Mouse (Mus musculus): ENCODE results near the gene 1700008O03Rik. TPM values are rescaled to one million over a fixed set of nuclear protein-coding genes. Genes with fewer than 3 reads are reported as not detected.
A peak's percentile ranks its signal among the peaks of the same experiment; 100 is the strongest.

Gene 1700008O03Rik
- polyA plus RNA-seq, 1 experiment: 131 TPM

GRCm38 (mm10) chr7:44312484-44312883 lies 73.1 kb downstream of the 1700008O03Rik start:
- Histone ChIP-seq H3K36me3 (ENCODE audit: control insufficient read depth, insufficient read depth, low read length) (no peaks in the 10 kb centered on the region), H3K4me3 (ENCODE audit: control insufficient read depth, low read depth, low read length) (no peak overlapping the region), H3K27ac (ENCODE audit: control insufficient read depth, insufficient read depth, low read depth, low read length) (no peak overlapping the region), H3K27me3 (ENCODE audit: control insufficient read depth, insufficient read depth, low read length) (no peaks in the 10 kb centered on the region; the same call in none of the 2 replicates), H3K4me1 (ENCODE audit: control insufficient read depth, insufficient read depth, low read length) (peaks cover 18% of the 10 kb centered on the region)
- TF ChIP-seq CTCF (IDR thresholded peaks at IDR 0.05; ENCODE audit: control insufficient read depth, insufficient read depth, insufficient replicate concordance, low read depth, low read length): no peak
- TF ChIP-seq POLR2A (IDR thresholded peaks at IDR 0.05; ENCODE audit: control insufficient read depth, low read depth, low read length): no peak

DNA sequence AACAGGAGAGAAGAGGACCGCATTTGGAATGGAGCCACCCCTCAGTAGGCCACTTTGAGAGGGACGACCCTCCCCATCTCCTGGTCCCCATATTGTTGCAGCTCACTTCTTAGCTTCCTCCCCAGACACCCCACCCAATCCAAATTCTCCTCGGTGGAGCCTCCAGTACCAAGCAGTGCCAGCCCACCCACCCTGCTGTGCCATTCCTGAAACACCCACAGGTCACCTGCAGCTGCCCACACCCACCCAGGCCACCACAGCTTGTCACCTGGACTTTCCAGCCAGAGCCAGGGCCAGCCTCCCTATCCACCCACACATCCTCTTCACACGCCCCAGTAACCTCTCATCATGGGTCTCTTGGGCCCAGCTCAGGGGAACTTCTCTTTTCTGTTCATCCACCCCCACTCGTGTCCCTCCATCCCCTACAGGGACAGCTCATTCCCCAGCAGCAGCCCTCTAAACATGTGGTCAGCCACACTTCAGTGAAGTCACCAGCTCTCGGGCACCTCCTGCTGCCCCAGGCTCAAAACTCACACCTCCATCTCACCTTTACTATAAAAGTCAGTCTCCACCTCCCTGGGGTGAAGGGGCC lies 73.8 kb downstream of the 1700008O03Rik start:
- Histone ChIP-seq H3K27me3 (ENCODE audit: control insufficient read depth, insufficient read depth, low read length) (no peaks in the 10 kb centered on the region; the same call in none of the 2 replicates), H3K4me1 (ENCODE audit: control insufficient read depth, insufficient read depth, low read length) (peaks cover 18% of the 10 kb centered on the region), H3K4me3 (ENCODE audit: control insufficient read depth, low read depth, low read length) (no peak overlapping the region), H3K36me3 (ENCODE audit: control insufficient read depth, insufficient read depth, low read length) (no peaks in the 10 kb centered on the region), H3K27ac (ENCODE audit: control insufficient read depth, insufficient read depth, low read depth, low read length) (no peak overlapping the region)
- TF ChIP-seq POLR2A (IDR thresholded peaks at IDR 0.05; ENCODE audit: control insufficient read depth, low read depth, low read length) (no peak), CTCF (IDR thresholded peaks at IDR 0.05; ENCODE audit: control insufficient read depth, insufficient read depth, insufficient replicate concordance, low read depth, low read length) (no peak)

- Histone ChIP-seq H3K4me1 (ENCODE audit: control insufficient read depth, insufficient read depth, low read length) (peaks cover 22% of the 10 kb centered on the region), H3K27ac (ENCODE audit: control insufficient read depth, insufficient read depth, low read depth, low read length) (no peak overlapping the region), H3K4me3 (ENCODE audit: control insufficient read depth, low read depth, low read length) (peak overlapping the region; percentile 64), H3K36me3 (ENCODE audit: control insufficient read depth, insufficient read depth, low read length) (no peaks in the 10 kb centered on the region), H3K27me3 (ENCODE audit: control insufficient read depth, insufficient read depth, low read length) (no peaks in the 10 kb centered on the region; the same call in none of the 2 replicates)
- TF ChIP-seq CTCF (IDR thresholded peaks at IDR 0.05; ENCODE audit: control insufficient read depth, insufficient read depth, insufficient replicate concordance, low read depth, low read length) (no peak), POLR2A (IDR thresholded peaks at IDR 0.05; ENCODE audit: control insufficient read depth, low read depth, low read length) (no peak)
Observed at GRCm38 (mm10) chr7:44310878-44311712, 74.5 kb downstream of the 1700008O03Rik start.

GRCm38 (mm10) chr7:44310285-44310877 lies 75.2 kb downstream of the 1700008O03Rik start:
- TF ChIP-seq CTCF (IDR thresholded peaks at IDR 0.05; ENCODE audit: control insufficient read depth, insufficient read depth, insufficient replicate concordance, low read depth, low read length) (no peak), POLR2A (IDR thresholded peaks at IDR 0.05; ENCODE audit: control insufficient read depth, low read depth, low read length) (no peak)

More at GRCm38 (mm10) chr7:44310285-44310877, 75.2 kb downstream of the 1700008O03Rik start:
- Histone ChIP-seq H3K27ac (ENCODE audit: control insufficient read depth, insufficient read depth, low read depth, low read length) (no peak overlapping the region), H3K36me3 (ENCODE audit: control insufficient read depth, insufficient read depth, low read length) (no peaks in the 10 kb centered on the region), H3K27me3 (ENCODE audit: control insufficient read depth, insufficient read depth, low read length) (no peaks in the 10 kb centered on the region; the same call in none of the 2 replicates), H3K4me1 (ENCODE audit: control insufficient read depth, insufficient read depth, low read length) (peaks cover 29% of the 10 kb centered on the region), H3K4me3 (ENCODE audit: control insufficient read depth, low read depth, low read length) (peak overlapping the region; percentile 64)

Other genes starting within 250 kb of the 1700008O03Rik start
- 0.89 and 1.9 TPM in 2 replicates for gene Klk1b16, start 249.1 kb downstream of the 1700008O03Rik start, polyA plus RNA-seq (2012; rRNA removed)
- gene Klk1b24, start 197.6 kb downstream of the 1700008O03Rik start, polyA plus RNA-seq (2012; rRNA removed): 74.1 and 87.1 TPM in 2 replicates
- 5.2 and 7.8 TPM in 2 replicates for gene Klk1b3, start 187.6 kb downstream of the 1700008O03Rik start, polyA plus RNA-seq (2012; rRNA removed)
- 1.7 and 2.3 TPM in 2 replicates for gene Klk1b4, start 178.4 kb downstream of the 1700008O03Rik start, polyA plus RNA-seq (2012; rRNA removed)
- 3.4 and 4.0 TPM in 2 replicates for gene Klk1b5, start 169.9 kb downstream of the 1700008O03Rik start, polyA plus RNA-seq (2012; rRNA removed)
- gene Klk1, start 160.5 kb downstream of the 1700008O03Rik start, polyA plus RNA-seq (2012; rRNA removed): 12.6 and 17.1 TPM in 2 replicates
- 89.1 and 101 TPM in 2 replicates for gene Gm36864, start 149.6 kb downstream of the 1700008O03Rik start, polyA plus RNA-seq (2012; rRNA removed)
- 1,462 and 1,528 TPM in 2 replicates for gene 1700028J19Rik, start 139.1 kb downstream of the 1700008O03Rik start, polyA plus RNA-seq (2012; rRNA removed)
- 53.2 and 55.4 TPM in 2 replicates for gene 2410002F23Rik, start 139.1 kb downstream of the 1700008O03Rik start, polyA plus RNA-seq (2012; rRNA removed)
- gene Acp4, start 128.4 kb downstream of the 1700008O03Rik start, polyA plus RNA-seq (2012; rRNA removed): 29.1 and 29.8 TPM in 2 replicates
- gene Gm15517, start 124.4 kb downstream of the 1700008O03Rik start, polyA plus RNA-seq (2012; rRNA removed): 3,148 and 3,520 TPM in 2 replicates
- 1.7 and 3.1 TPM in 2 replicates for gene Clec11a, start 78.9 kb downstream of the 1700008O03Rik start, polyA plus RNA-seq (2012; rRNA removed)
- gene Shank1, start 75.6 kb downstream of the 1700008O03Rik start, polyA plus RNA-seq (2012; rRNA removed): 4.0 and 5.5 TPM in 2 replicates
- 2.0 TPM in 2 replicates for gene Syt3, start 1.7 kb downstream of the 1700008O03Rik start, polyA plus RNA-seq (2012; rRNA removed)
- gene Lrrc4b, start 43.2 kb upstream of the 1700008O03Rik start, polyA plus RNA-seq (2012; rRNA removed): 0.46 and 0.55 TPM in 2 replicates
- gene Aspdh, start 79.6 kb upstream of the 1700008O03Rik start, polyA plus RNA-seq (2012; rRNA removed): 1.00 and 1.2 TPM in 2 replicates
- 118 and 120 TPM in 2 replicates for gene Josd2, start 82.2 kb upstream of the 1700008O03Rik start, polyA plus RNA-seq (2012; rRNA removed)
- 122 and 127 TPM in 2 replicates for gene Emc10, start 110.7 kb upstream of the 1700008O03Rik start, polyA plus RNA-seq (2012; rRNA removed)
- 1,517 and 1,849 TPM in 2 replicates for gene Fam71e1, start 110.8 kb upstream of the 1700008O03Rik start, polyA plus RNA-seq (2012; rRNA removed)
- 0.04 TPM in 1 of 2 replicates, not detected in the other for gene Mybpc2, start 138.8 kb upstream of the 1700008O03Rik start, polyA plus RNA-seq (2012; rRNA removed)
- 0.15 and 0.16 TPM in 2 replicates for gene Spib, start 146.3 kb upstream of the 1700008O03Rik start, polyA plus RNA-seq (2012; rRNA removed)
- 18.1 and 20.3 TPM in 2 replicates for gene Pold1, start 163.0 kb upstream of the 1700008O03Rik start, polyA plus RNA-seq (2012; rRNA removed)
- 72.1 and 77.1 TPM in 2 replicates for gene Nr1h2, start 168.1 kb upstream of the 1700008O03Rik start, polyA plus RNA-seq (2012; rRNA removed)
- gene Napsa, start 186.6 kb upstream of the 1700008O03Rik start, polyA plus RNA-seq (2012; rRNA removed): 0.67 and 2.4 TPM in 2 replicates
- gene Kcnc3, start 204.8 kb upstream of the 1700008O03Rik start, polyA plus RNA-seq (2012; rRNA removed): 0.70 and 3.2 TPM in 2 replicates